Mouse (Mus musculus) G1E-ER4 (cell line): ENCODE data around the gene Eif4h. TPM values are rescaled to one million over a fixed set of nuclear protein-coding genes. Genes with fewer than 3 reads are reported as not detected.

ENCODE experiments used
- GATA1 ChIP-seq: IDR thresholded peaks from one replicate; pipeline ENCODE4 v1.8.0; 2012; ENCODE audit warnings: low read length, inconsistent platforms
- polyA plus RNA-seq: library from polyadenylated mRNA; stranded (reverse); fragments of >175 nt; gene quantifications from 2 replicates; pipeline ENCODE4 v1.2.3, GENCODE M21; 2012

Gene Eif4h
- polyA plus RNA-seq, 1 experiment = 404 TPM

- peak; percentile 89 for TF ChIP-seq GATA1
Observed at GRCm38 (mm10) chr5:134584798-134585197, 54.5 kb downstream of the Eif4h start.

- peak; percentile 14 for TF ChIP-seq GATA1
Observed at GRCm38 (mm10) chr5:134583884-134584213, 55.4 kb downstream of the Eif4h start.

GRCm38 (mm10) chr5:134583006-134583883, 56.0 kb downstream of the Eif4h start:
- no peak for TF ChIP-seq GATA1

GRCm38 (mm10) chr5:134582221-134582907, 56.9 kb downstream of the Eif4h start:
- no peak for TF ChIP-seq GATA1

GRCm38 (mm10) chr5:134581146-134581545, 58.1 kb downstream of the Eif4h start, which contains the start of gene Rfc2:
TSS of gene Rfc2 (plus strand) at chr5:134581366.
- no peak for TF ChIP-seq GATA1

- no peak for TF ChIP-seq GATA1
Observed at GRCm38 (mm10) chr5:134579135-134579534, 60.2 kb downstream of the Eif4h start.

DNA sequence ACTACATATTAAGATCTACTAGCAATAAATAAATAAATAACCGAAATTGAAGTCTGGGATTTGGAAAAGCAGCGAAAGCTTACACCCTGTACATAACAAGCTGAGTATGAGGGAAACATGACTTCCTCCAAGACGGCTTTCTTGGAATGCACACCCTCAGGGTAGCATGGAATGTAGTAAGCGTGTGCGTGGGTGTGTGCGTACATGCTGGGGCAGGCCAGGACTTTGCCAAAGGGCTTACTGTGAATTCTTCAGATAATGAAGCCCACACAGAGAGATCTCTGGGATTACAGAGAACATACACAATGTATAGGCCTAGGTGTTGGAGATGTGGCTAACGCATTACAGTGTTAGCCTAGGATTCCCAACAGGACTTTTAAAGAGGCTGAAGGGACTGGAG, 61.8 kb downstream of the Eif4h start:
- TF ChIP-seq GATA1 = no peak

DNA sequence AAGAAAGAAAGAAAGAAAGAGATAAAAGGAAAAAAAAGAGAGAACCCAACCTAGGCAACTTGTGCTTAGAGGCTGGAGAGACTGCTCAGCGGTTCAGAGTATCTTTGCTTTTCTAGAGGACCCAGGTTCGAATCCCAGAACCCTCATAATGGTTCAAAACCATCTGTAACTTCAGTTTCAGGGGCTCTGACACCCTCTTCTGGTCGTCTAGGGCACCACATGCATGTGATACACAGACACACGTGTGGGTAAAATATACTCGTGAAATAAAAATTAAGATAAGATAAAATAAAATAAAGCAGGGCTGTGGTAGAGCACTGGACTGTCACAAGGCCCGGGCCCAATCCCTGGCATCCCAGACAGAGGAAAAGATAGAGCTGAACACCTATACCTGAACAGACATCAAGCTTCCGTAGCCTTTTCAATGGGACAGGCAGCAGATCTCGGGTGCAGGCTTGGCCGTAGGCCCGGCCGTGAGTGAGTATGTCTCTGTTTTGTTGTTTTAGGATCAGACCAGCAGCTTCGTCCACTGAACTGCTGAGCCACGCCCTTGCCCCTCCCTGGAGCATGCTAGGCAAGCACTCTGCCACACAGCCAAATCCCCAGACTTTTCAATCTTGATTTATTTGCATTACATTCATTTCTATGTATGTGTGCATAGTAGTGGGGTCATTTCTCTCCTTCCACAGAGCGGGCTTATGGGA, 62.6 kb downstream of the Eif4h start:
- no peak for TF ChIP-seq GATA1

- no peak for TF ChIP-seq GATA1
Observed at GRCm38 (mm10) chr5:134575833-134576232, 63.5 kb downstream of the Eif4h start.

DNA sequence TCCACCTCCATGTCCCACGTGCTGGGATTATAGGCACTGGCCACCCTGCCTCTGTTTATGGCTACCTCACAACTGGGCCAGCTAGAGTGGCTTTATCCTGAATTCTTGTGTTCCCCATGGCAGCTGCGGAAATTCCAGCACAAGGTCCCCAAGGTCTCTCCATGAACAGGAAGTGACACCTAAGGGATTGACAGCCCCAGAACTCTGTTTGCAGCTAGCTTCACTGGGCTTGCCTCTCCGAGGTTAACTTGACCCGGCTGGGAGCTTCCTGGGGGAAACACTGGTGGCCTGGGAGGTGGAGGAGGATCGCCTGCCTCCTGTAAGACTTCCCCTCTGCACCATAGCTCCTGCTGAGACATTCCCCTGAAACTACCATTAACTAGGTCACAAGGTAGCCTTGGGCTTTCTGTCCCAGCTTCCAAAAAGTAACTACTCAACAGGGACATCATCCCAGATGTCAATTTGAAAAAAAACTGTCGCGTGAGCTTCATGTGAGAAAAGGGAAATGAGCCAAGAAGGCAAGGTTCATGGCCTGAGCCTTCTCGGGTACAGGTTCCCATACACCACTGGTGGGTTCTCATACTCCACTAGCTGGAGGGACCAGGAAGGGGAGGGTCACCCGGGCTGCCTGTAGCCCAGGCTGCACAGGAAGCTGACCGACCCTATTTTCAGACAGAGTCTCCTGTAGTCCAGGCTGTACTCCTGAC, 66.6 kb downstream of the Eif4h start:
- no peak for TF ChIP-seq GATA1

- no peak for TF ChIP-seq GATA1
Observed at GRCm38 (mm10) chr5:134571730-134572507, 67.4 kb downstream of the Eif4h start.

Other genes with a start within 250 kb of the Eif4h start
- gene Gtf2ird1, start 182.8 kb downstream of the Eif4h start, polyA plus RNA-seq = 0.95 and 1.6 TPM in 2 replicates
- 0.59 and 0.65 TPM in 2 replicates for gene Clip2, start 87.1 kb downstream of the Eif4h start, polyA plus RNA-seq
- not detected in 2 replicates for gene Syna, start 79.3 kb downstream of the Eif4h start, polyA plus RNA-seq
- gene Rfc2, start 58.1 kb downstream of the Eif4h start, polyA plus RNA-seq = 56.3 and 65.0 TPM in 2 replicates
- gene Lat2, start 24.5 kb downstream of the Eif4h start, polyA plus RNA-seq = 0.54 TPM in 1 of 2 replicates, not detected in the other
- 2.5 and 3.2 TPM in 2 replicates for gene Limk1, start 49.1 kb upstream of the Eif4h start, polyA plus RNA-seq
- gene Eln, start 107.8 kb upstream of the Eif4h start, polyA plus RNA-seq = not detected in 2 replicates